Mouse (Mus musculus) E14TG2a.4 (cell line): ENCODE results near the gene Zbtb22.

Source experiments
- CTCF ChIP-seq: conservative IDR thresholded peaks from 2 replicates; pipeline ENCODE4 v1.5.1; 2014; ENCODE audit warnings: low read length
- NANOG ChIP-seq: IDR thresholded peaks from 2 replicates; pipeline ENCODE4 v1.6.1; 2014; ENCODE audit warnings: borderline replicate concordance, low read length, mixed read lengths
- POU5F1 ChIP-seq: IDR thresholded peaks from 2 replicates; pipeline ENCODE4 v1.6.1; 2014; ENCODE audit warnings: low read length, borderline replicate concordance

DNA sequence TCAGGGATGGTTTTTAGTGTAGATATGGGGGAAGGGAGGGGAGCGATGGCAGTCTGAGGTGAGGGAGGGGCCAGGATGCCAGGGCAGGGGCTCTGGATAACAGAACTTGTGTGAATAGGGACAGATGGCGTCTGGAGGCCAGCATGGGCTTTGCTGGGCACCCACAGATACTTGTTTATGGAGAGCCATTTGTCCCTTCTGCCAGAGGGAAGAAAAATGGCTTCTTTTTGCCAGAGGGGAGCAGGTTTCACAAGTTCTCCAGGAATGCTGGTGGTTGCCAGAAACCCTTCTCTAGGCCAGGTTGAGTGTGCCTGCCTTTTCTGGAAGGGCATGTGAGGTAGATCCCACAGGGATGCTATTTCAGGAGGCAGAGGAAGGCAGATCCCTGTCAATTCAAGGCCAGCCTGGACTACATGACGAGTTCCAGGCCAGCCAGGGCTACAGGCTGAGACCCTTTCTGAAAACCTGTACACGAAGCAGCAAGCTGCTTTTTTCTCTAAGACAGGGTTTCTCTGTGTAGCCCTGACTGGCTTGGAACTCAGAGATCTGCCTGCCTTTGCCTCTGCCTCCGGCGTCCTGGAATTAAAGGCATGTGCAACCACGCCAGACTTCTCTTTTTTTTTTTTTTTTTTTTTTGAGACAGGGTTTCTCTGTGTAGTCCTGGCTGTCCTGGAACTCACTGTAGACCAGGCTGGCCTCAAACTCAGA lies 15.3 kb upstream of the Zbtb22 start:
- TF ChIP-seq CTCF (no peak), POU5F1 (no peak), NANOG (no peak)
